Mouse (Mus musculus) ovary, postnatal 10 days (tissue): ENCODE results near the gene Cpa2.

Source experiments
- DNase-seq: peaks from one replicate; pipeline ENCODE4 v3.0.0; 2022; ENCODE audit warnings: low spot score

Cpa2 gene

DNA sequence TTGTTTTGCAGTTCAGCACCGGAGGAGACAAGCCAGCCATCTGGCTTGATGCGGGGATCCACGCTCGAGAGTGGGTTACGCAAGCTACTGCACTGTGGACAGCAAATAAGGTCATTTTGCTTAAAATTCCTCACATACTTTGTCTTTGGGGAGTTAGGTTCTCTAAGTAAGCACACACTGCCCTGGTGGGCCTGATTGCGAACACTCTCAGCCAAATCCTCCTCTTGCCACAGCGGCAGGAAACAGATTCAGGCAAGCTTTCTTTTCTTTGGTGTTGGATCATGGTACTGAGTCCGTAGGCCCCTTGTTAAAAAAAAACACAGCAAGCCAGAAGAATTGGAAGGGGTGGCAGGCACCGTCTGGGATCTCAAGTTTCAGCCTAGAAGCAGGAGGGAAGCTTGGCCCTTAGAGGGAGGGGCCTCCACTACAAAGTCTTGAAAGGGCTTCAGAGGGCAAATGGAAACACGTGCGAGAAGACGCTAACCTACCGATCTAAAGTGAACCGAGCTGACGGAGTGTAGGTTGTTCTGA is 7.9 kb downstream of the Cpa2 start:
- no peak for DNase-seq

DNA sequence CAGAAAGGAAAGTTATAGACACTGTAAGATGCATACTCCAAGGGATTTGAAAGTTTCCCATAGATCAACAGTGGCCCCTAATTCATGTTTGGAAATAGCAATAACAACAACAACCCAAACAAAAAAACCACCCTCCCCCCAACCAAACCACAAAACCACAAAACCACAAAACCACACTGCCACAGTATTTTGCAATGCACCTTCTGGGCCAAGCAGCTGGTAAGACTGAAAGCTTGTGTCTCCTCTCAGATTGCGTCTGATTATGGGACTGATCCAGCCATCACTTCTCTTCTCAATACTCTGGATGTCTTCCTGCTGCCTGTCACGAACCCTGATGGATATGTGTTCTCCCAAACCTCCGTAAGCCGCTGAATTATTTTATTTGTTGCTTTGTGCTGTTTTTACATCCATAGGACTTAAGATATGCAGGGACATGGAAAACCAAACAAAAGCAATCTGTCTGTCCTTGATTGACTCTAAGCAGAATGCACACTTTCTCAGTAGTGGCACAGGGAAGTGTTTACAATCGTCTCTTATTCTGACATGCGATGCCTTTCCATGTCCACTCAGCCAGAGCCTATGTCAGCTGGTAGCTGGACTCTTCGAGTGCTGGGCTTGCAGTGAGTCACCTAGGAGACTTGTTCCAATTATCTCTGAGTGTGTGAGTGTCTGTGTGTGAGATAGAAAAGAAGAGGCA is 9.3 kb downstream of the Cpa2 start:
- DNase-seq = no peak

DNA sequence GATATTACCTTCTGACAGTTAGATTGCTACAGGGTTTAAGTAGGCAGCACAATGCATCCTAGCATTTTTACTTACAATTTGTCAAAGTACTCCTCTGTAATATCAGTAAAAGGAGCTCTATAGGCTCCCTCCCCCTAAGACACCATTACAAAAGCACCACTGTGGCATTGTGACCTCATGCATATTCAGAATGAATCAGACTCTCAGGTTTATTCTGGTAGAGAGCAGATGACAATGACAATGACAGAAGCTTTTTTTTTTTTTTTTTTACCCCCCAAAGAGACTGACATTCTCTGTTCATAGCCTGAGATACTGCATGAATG is 9.8 kb downstream of the Cpa2 start:
- no peak for DNase-seq

DNA sequence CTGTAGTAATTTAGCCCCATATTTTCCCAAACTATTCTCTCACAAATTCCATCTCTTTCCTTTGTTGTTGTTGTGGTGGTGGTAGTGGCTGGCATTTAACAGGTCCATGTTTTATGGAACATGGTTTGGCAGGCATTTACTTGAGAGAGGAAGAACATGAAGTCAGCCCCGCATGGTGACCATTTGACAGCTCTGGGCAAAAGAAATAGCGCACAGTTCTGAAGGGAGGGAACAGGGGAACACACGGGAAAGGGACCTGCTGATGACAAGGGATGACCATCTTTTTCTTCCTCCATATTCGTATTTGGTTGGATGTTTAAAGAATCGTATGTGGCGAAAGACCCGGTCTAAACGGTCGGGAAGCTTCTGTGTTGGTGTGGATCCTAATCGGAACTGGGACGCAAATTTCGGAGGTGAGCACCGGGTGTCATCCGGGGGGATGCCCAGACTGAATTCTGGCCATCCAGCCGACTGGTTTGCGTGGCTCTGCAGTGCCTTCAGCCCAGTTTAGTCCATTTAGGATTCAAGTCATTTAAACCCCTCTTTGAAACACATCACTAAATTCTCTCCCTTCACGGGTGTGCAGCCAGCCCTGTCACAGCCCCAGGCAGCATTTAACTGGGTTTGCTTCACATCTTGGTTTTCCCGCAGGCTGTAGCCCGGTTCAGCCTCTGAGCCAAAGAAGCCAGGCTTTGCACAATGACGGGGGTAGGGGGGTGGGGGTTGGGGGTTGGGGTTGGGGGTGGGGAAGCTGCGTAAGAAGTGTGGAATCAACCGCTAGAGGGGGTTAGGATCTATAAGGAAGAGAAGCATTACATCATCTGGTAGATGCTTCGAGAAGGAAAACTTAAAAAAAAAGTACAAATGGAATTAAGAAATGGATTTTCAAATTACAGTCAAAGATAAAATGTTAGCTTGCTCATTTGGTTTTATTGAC is 10.5 kb downstream of the Cpa2 start:
- DNase-seq = no peak

DNA sequence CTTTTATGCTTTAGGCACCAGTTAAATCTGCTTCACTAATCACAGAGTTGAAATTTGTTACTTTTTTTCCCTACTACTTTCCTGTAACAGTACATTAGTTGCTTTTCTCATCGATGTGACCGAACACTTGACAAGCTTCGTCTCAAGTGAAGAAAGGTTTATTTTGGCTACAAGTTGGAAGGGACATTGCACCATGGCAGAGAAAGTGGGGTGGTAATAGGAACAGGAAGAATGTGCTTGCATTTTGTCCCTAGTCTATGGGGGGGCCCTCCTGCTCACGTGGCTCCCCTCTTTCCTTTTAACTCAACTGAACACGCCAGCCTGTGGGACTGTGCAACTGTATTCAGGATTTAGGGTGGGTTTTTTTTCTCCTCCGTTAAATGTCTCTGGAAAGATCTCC is 11.2 kb downstream of the Cpa2 start:
- DNase-seq = no peak

DNA sequence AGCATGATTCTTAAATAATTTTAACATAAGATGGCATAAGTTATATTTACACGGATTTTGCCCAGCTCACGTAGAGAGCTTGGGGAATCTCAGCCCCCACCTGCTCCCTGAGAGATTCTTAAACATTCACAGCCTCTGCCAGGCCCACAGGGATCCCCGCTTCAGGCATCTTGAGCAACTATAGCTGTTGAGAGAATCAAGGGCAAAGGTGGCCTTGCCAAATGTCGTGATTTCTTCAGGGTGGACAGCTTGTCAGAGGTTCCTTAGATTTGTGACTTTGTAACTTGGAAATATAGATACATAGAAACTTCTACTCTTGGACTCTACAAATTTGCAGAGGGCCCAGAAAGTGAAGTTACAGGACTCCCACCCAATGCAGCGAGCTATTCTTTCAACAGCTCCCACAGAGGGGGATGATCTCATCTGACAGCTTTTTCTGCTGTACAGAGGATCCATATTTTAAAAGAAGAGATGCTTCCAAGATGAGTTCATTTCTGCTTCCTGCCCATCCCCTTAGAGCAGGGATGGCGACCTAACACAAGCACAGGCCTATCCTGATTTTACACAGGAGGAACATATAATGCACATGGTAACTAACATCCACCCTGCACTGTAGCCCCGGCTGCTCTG is 12.1 kb downstream of the Cpa2 start:
- no peak for DNase-seq

DNA sequence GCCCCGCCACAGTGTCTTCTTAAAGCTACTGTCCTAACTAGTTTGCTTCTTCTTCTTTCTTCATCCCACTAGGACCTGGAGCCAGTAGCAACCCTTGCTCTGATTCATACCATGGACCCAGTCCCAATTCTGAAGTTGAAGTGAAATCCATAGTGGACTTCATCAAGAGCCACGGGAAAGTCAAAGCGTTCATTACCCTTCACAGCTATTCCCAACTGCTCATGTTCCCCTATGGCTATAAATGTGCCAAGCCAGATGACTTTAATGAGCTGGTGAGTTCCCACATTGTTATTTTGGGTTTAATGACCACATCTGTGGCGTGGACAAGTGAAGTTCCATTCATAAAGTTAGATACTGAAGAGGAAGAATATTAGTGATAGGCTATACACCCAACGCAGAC is 12.7 kb downstream of the Cpa2 start:
- no peak for DNase-seq

DNA sequence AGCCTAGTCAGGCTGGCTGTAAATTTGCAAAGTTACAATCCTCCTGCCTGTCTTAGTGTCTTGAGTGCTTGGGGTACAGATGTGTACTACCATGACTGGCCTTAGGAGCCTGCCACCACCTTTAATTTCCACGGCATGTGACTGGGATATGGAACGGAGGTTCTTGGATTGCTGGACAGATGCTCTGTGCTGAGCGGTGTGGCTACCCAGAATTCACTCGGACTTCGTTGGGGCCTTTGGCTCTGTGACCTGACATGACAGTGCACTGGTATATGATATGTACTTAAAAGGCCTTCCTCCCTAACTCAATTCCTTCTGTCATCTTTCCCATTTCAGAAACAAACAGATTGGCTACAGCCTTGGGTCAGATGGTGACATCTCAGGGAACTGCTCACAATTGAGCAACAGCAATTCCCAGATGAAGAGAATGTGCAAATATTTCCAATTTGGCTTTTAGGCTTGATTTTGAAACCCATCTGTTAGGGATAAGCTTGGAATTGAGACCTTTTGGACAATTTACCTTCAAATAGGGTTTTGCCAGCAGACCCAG is 13.3 kb downstream of the Cpa2 start:
- no peak for DNase-seq

DNA sequence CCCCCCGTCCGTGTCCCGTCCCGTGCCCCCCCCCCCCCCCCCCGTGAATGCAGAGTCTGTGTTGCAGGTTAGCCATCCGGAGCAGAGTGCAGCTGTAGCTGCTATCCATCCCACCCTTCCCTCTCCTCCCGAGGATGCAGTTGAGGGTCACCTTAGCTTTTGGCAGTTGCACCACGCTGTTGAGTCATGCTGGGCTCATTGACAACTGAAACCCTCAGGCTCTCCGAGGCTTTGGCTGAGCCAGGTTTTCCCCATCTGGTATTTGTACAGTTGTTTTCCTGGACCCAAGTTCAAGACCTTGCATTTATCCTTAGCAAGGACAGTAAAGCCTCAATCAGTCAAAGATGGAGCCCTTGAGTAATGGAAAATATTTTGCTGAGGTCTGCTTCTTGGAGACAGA is 14.7 kb downstream of the Cpa2 start:
- DNase-seq = no peak

DNA sequence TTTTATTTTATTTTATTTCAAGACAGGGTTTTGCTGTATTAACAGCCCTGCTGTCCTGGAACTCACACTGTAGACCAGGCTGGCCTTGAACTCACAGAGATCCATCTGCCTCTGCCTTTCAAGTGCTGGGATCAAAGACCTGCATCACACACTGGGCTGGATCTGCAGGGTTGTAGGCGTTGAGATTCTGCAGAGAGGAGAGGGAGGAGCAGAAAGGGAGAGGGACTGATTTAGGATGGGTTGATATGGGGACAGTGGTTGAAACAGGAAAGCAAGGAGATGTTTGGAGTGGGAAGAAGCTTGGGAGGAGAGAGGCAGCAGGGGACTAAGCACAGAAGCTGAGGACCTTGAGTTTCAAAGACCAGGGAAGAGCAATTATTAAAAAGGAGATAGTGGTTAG is 18.3 kb downstream of the Cpa2 start:
- no peak for DNase-seq

DNA sequence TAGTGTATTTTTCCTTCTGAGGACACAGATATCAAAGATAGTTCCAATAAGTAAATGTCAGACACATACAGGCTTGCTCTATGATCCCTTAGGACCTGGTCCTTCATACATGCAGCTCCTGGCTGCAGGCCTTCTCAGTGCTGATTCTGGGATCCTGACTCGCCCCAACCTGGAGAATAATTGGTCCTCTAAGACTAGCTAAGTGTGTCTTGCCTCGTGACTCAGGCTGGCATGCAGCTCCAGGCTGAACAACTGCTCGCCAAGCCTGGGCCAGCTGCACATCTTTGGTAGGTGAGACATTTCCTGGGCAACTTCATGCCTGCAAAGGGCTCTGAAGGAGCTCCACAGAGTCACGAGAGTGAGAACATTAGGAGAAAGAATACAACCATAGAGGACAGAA is 20.8 kb downstream of the Cpa2 start:
- DNase-seq = no peak

DNA sequence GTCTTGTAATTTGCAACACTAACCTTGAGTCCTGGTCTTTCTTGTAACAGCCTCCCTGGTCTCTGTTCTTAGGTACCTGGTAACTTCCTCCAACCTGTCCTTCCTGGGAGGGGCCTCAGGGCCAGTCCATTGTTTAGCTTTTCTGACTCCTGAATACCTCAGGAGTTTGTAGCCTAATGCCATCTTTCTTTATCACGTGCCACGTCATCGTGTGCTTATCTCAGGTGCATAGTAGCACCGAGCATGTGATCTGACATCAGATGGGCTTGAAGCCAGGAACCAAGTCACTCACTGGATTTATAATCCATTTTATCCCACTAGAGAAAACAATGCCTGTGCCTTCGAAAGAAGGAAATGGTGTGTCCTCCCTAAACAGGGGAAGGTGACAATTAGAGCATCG is 22.2 kb downstream of the Cpa2 start:
- no peak for DNase-seq

DNA sequence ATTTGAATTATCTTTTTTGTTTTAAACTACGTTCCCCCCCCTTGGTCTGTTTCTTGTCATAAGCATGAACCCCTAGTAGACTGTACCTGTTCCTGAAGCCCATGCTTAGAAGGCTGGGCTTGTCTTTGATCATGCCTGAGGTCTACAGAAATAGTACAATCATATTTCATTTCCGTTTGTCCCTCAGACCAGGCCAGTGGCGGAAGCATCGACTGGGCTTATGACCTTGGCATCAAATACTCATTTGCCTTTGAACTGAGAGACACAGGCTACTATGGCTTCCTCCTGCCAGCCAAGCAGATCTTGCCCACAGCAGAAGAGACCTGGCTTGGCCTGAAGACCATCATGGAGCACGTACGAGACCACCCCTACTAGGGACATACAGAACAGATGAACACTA is 22.7 kb downstream of the Cpa2 start:
- DNase-seq = no peak

DNA sequence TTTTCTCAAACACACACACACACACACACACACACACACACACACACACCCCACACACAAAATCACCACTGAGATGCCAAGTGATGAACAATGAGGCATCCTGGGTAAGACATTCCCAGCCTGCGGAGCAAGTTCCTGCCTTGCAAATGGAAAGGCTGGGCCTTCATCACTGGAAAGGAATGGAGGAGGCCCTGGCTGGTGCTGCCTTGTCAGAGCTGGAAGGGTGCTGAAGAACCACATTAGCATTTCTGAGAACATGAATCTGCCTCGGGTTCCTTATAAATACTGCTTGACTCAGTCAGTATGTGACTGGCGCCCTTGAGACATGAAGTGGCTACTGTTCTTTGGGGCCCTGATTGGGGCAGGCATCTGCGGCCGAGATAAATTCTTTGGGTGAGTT is 26.7 kb downstream of the Cpa2 start, which contains the start of gene Cpa4:
TSS of gene Cpa4 (plus strand) at position 301 of the 400 bp plus-strand sequence.
- no peak for DNase-seq

DNA sequence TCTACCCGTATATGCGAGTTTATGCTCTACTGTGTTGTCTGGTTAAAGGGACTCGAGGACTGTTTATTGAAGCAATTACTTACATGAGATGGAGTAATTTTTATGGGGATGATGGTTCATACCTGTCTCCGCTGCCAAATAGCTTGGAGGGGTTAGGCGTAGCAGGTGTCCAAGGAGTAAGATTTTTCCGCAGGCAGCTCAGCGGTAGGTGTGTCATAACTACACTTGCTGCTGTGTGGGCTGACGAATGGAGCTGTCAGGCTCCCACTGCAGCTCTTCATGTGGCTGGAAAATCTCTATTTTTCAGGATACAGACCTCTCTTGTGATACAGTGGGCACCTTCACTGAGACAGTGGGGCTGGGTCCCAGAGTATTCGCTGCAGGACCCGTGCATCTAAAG is 27.9 kb downstream of the Cpa2 start:
- DNase-seq = no peak

DNA sequence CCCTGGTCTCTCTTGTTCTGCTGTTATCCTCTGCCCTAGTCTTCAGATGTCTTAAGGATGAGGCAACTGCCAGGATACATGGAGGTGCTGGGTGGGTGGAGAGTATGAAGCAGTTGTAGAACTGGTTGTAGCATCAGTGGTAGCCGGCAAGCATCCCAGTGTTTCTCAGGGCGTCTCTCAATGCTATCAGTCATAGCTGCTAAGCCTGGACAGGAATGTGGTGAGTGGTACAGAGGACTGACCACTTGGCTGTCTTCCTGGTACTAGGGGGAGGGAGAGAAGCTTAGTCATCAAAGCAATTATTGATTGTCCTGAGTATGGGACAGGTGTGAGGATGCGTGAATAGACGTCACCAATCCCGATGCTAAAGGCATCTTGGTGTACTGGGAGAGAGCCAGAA is 28.6 kb downstream of the Cpa2 start:
- no peak for DNase-seq

DNA sequence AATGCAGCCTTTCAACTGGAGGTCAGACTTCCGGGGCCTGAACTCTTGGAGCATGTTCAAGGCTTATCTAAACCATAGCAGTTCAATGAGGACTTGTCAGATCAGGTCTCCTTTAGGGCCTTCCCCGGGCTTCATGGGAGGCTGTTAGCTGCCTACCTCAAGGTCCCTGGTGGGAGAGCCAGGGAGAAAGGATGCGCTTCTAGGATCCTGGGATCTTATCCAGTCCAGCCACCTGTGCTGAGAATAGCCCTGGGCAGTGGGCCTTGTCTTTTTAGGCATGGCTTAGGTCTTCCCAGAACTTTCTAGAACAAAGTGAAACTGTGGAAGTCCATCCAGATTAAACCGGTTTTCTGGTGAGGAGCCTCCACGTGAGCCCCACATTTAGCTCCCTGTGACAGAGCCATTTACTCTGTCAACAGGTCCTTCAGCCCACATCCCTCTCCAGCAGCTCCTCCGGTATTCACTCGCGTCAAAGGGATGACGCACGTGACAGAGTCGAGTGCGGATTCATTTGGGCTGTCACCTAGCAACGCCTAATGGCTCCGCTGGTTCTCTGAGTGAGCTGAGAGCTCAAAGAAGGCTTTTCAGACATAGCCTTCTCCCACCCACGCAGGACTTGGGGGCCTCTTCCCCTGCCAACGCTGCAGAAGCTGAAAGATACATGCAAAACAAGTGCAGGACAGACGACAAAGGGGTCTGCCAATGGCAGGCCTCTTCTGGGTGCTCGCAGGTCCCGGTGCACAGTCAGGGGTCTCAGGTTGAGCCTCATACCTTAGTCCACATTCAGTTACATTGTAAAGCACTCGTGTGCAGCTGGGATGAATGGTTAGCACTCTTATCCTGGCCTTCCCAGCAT is 31.3 kb downstream of the Cpa2 start:
- no peak for DNase-seq

DNA sequence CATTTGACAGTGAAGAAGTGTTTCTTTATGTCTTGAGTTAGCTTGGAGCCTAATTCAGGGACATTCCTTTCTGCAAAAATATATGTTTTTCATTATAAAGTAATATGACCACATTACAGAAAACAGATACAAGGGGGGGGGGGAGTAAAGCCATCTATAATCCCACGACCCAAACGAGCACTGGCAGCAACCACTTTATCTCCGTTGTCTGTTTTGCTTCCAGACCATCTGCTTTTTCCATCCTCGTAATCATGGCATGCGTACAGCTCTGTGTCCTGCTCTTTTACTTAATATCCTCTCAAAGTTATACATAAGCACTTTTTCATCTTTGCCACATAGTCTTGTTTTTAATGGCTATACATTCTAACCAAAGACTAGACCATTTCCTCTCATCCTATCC is 32.0 kb downstream of the Cpa2 start:
- no peak for DNase-seq

DNA sequence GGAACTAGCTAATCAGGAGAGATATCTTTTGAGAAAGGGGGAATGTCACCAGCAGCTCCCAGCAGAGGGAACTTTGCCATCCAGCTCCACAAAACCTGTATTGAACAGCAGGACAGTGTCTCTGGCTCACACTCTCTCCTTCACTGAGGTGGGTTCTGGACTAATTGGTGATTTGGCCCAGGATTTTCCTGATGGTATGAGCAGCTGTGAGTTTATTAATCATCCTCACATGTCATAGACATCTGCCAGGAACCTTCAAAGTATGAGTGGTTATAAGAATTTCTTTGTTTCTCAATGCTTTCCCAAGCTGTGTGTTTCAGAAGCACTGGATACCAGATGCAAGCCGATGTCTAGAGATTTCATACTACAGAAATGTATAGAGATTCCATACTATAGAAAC is 33.6 kb downstream of the Cpa2 start:
- no peak for DNase-seq

DNA sequence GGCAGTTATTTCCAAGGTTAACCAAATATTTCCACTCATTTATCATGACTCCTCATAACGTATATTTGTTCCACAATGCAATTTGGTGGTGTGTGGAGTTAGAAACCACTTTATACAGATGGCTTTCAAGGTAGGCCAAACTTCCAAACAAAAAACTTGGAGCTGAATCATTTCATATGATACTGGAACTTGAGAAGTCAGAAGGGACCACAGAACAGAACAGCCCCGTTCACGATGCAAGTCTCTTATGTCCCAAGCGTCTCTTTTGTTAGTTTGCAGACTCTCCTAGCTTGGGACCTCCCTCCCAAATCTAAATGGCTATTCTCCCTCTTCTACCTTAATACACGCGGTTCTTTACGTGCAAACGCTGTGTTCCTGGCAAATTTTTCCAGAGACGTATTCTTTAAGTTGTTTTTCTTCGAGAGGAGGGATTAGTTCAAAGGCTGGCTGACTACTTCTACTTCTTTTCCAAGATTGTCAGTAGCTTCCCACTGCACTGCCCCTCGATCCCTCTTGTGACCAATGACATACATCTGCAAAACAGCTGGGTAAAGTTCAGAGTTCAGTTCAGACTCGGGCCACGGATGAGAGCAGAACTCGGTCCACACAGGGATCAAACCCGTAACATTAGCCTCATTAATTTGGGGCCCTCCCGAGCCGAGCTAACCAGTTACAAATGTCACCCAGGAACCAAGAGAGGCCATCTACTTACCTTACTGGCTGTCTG is 35.3 kb downstream of the Cpa2 start:
- no peak for DNase-seq
